Mouse (Mus musculus) layer of hippocampus, adult 18-20 months (tissue): Measurements from ENCODE around the gene Defb46. TPM values are rescaled to one million over a fixed set of nuclear protein-coding genes. Genes with fewer than 3 reads are reported as not detected.

Experiments used
- DNase-seq, 2 experiments: peaks; one replicate each; pipeline ENCODE4 v3.0.0; 2022; ENCODE audit warnings: low spot score in 2 of 2
- long read RNA-seq: library from polyadenylated mRNA; stranded (forward); transcript quantifications from one replicate; pipeline ENCODE4 v2.0.0, GENCODE M21; 2021
- total RNA-seq, 2 experiments: library from RNA; stranded (reverse); gene quantifications; 2 replicates each; pipeline ENCODE4 v1.2.3; 2021

Defb46 gene
- not detected for total RNA-seq
- long read RNA-seq: 0 reads

GRCm38 (mm10) chr8:19239616-19240015, at the start of gene Defb46:
Defb46 (plus strand) TSS chr8:19239916.
- no peak for DNase-seq

DNA sequence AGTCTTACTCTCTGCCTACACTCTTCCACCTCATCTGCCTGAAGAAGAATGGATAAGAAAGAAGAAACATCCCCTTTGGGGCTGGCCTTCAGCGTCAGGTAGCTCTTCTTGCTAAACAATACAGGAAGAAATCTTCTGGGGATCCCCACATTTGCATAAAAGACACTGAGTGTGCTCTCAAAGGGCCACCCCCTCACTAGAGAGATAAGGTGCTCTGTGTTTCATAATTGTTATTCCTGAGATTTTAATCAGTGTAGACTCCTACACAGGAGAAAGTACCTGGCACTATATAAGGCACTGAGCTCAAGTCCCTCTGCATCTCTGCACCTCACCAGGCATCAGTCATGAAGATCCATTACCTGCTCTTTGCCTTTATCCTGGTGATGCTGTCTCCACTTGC, 14.6 kb upstream of the Defb46 start, which contains the start of gene Defb6:
TSS of gene Defb6 (plus strand) at position 318 of the 400 bp plus-strand sequence.
- no peak for DNase-seq

DNA sequence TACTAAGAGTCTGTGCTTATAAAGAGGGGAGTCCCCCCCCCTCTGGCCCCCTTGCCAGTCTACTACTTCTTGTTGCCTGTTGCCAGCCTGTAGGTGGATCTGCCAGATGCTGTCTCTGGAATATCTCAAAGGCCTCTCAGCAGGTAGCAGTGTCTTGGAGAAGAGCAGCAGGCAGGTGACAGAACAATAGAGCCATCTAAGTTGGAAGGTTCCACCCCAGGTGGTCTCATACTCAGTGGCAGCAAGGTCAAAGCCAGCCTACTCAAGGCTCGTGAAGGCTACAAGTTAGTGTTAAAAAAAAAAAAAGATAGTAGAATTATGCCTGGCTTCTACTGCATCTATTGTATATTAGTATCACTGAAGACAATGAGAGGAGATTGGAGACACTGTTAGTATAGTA, 1.6 kb upstream of the Defb46 start:
- DNase-seq: no peak

GRCm38 (mm10) chr8:19247280-19247679, 7.6 kb downstream of the Defb46 start, which contains the start of gene Defb5:
Defb5 (plus strand) TSS chr8:19247580.
- no peak for DNase-seq

DNA sequence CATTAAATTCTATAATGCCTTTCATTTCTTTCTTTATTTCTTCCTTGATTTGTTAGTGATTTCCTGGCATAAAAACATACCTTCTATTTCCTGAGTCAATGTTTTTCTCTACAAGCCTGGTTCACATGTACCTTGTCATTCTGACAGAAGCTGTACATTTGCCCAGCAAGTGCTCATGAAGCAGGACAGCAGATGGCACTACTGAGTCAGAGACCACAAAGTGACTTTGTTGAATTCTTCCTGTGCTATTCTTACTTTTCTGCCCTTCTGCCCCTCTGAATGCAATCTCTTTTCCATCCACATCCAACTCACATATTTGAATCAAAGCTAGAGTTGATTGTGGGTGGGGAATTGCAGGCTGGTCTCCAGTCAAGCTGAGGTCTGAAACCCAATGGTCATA, 18.4 kb downstream of the Defb46 start:
- no peak for DNase-seq

DNA sequence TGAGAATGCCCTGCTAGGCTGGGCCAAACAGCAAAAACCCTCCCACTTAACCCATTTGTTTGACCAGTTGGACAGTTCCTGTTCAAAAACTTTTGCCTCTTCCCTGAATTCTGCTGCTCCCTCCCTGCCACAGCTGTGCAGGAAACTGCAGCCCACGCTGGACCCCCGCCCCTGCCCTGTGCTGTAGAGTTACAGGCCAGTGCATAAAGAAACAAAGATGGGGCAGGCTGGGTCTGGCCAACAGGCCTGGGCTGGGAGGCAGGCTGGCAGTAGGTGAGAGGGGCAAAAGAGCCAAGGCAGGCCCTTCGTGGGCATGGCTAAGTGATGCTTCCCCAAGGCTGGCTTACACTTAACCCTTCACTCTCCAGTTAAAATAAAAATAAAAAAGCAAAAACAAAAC, 20.0 kb downstream of the Defb46 start:
- no peak for DNase-seq

Other genes with a start within 250 kb of the Defb46 start
- not detected for gene Defb37, start 248.9 kb upstream of the Defb46 start, total RNA-seq
- gene Defb38, start 213.3 kb upstream of the Defb46 start, total RNA-seq: not detected
- not detected for gene Defb39, start 175.1 kb upstream of the Defb46 start, total RNA-seq
- not detected for gene Defb12, start 125.1 kb upstream of the Defb46 start, total RNA-seq
- not detected for gene Defb34, start 116.2 kb upstream of the Defb46 start, total RNA-seq
- not detected for gene Gm45826, start 99.1 kb upstream of the Defb46 start, total RNA-seq
- not detected for gene Defb14, start 45.6 kb upstream of the Defb46 start, total RNA-seq
- gene Defb4, start 41.2 kb upstream of the Defb46 start, total RNA-seq: not detected
- gene Defb6, start 14.4 kb upstream of the Defb46 start, total RNA-seq: not detected
- gene Defb5, start 7.7 kb downstream of the Defb46 start, total RNA-seq: not detected
- not detected for gene Defb3, start 53.4 kb downstream of the Defb46 start, total RNA-seq
- not detected for gene Defb8, start 207.7 kb downstream of the Defb46 start, total RNA-seq